Mouse (Mus musculus) monocyte, adult 5-6 weeks (primary cell): ENCODE measurements around the gene Prpf3. TPM values are rescaled to one million over a fixed set of nuclear protein-coding genes. Genes with fewer than 3 reads are reported as not detected.
"Not testable (repeated sequence)": the region's sequence is repeated elsewhere in the genome, so short reads cannot be mapped to it uniquely, and the experiment has no call there.

ENCODE experiments used
- ATAC-seq: fragments of 153-309, 156-312 bp; replicated peaks from 2 replicates; pipeline ENCODE4 v1.8.0; 2017; ENCODE audit warnings: mild to moderate bottlenecking; ENCODE audit not compliant: low TSS enrichment, insufficient number of reproducible peaks, severe bottlenecking, poor library complexity, low FRiP score
- total RNA-seq: library from RNA; stranded (forward); fragments of 200-1000, 200-491, 200-594 nt; gene quantifications from 3 replicates; pipeline ENCODE4 v1.2.3, GENCODE M21; 2017

Gene Prpf3
- total RNA-seq: 30.1 to 50.7 TPM (median 32.2 TPM) in 3 replicates

- ATAC-seq: peak; percentile 97
These were observed at the start of gene Prpf3 for GRCm38 (mm10) chr3:95855502-95856089. Gene Prpf3, minus strand, starts transcription at chr3:95855885.

- no peak for ATAC-seq
These were observed 48.9 kb upstream of the Prpf3 start, which contains the start of gene Car14 for GRCm38 (mm10) chr3:95904568-95904967. Gene Car14, minus strand, starts transcription at chr3:95904691.

- ATAC-seq: no peak
These were observed 48.2 kb upstream of the Prpf3 start for GRCm38 (mm10) chr3:95903753-95904502.

- no peak for ATAC-seq
These were observed 47.0 kb upstream of the Prpf3 start for GRCm38 (mm10) chr3:95902643-95903042.

- ATAC-seq: no peak
These were observed 46.6 kb upstream of the Prpf3 start for GRCm38 (mm10) chr3:95902373-95902625.

GRCm38 (mm10) chr3:95901616-95902372, 46.1 kb upstream of the Prpf3 start:
- ATAC-seq: no peak

GRCm38 (mm10) chr3:95899800-95900524, 44.3 kb upstream of the Prpf3 start:
- no peak for ATAC-seq

GRCm38 (mm10) chr3:95895501-95895900, 39.8 kb upstream of the Prpf3 start:
- not testable (repeated sequence) for ATAC-seq

- no peak for ATAC-seq
These were observed 38.9 kb upstream of the Prpf3 start for GRCm38 (mm10) chr3:95894317-95895160.

- ATAC-seq: peak; percentile 97
These were observed 38.1 kb upstream of the Prpf3 start, which contains the start of gene Aph1a for GRCm38 (mm10) chr3:95893606-95894316. Gene Aph1a, plus strand, starts transcription at chr3:95893969.

GRCm38 (mm10) chr3:95893126-95893525, 37.4 kb upstream of the Prpf3 start:
- ATAC-seq: no peak

- no peak for ATAC-seq
These were observed 36.7 kb upstream of the Prpf3 start for GRCm38 (mm10) chr3:95892066-95893052.

GRCm38 (mm10) chr3:95891211-95892065, 35.8 kb upstream of the Prpf3 start, which contains the start of gene BC028528:
Gene BC028528, minus strand, starts transcription at chr3:95892005.
- ATAC-seq: peak; percentile 52

- no peak for ATAC-seq
These were observed 34.0 kb upstream of the Prpf3 start for GRCm38 (mm10) chr3:95889664-95890063.

- ATAC-seq: no peak
These were observed 31.9 kb upstream of the Prpf3 start for GRCm38 (mm10) chr3:95887596-95887995.

GRCm38 (mm10) chr3:95884400-95884799, 28.7 kb upstream of the Prpf3 start:
- no peak for ATAC-seq
